Comparison of ENCODE assay signal across 8 mouse cellular contexts in genomic region chr7:126501684-126502022, GRCm38 (mm10). TPM values are rescaled to one million over a fixed set of nuclear protein-coding genes. Genes with fewer than 3 reads are reported as not detected.
DNase-seq lines count a peak whose midpoint lies in the region; ATAC-seq and TF ChIP-seq lines count a peak whose summit lies in the region.

No protein-coding gene starts in this region.

- peaks cover 42% of the 10 kb centered on the region for H3K36me3 ChIP-seq in kidney, postnatal 0 days (ENCODE audit: insufficient read depth, low read length)
- H3K36me3 ChIP-seq in embryonic facial prominence, embryonic 10.5 days (replicated peaks) = peaks cover 47% of the 10 kb centered on the region
- H3K36me3 ChIP-seq in hindbrain, embryonic 15.5 days = peaks cover 45% of the 10 kb centered on the region
- peaks cover 42% of the 10 kb centered on the region for H3K36me3 ChIP-seq in midbrain, embryonic 15.5 days (replicated peaks)

- H3K4me1 ChIP-seq in kidney, postnatal 0 days (replicated peaks; ENCODE audit: insufficient read depth, low read length) = peaks cover 3% of the 10 kb centered on the region; the same call in 1 of the 2 replicates
- peaks cover 13% of the 10 kb centered on the region for H3K4me1 ChIP-seq in embryonic facial prominence, embryonic 10.5 days
- peaks cover 18% of the 10 kb centered on the region for H3K4me1 ChIP-seq in hindbrain, embryonic 15.5 days (replicated peaks)
- peaks cover 21% of the 10 kb centered on the region for H3K4me1 ChIP-seq in midbrain, embryonic 15.5 days

- TF ChIP-seq CTCF in kidney, postnatal 0 days (IDR thresholded peaks at IDR 0.05; ENCODE audit: low read depth) = no peak

- peak overlapping the region; percentile 100 for H3K4me3 ChIP-seq in kidney, postnatal 0 days (replicated peaks; ENCODE audit: low read depth, low read length)
- peak overlapping the region; percentile 99 for H3K4me3 ChIP-seq in embryonic facial prominence, embryonic 10.5 days
- peak overlapping the region; percentile 100 for H3K4me3 ChIP-seq in hindbrain, embryonic 15.5 days
- H3K4me3 ChIP-seq in midbrain, embryonic 15.5 days = peak overlapping the region; percentile 100

- no peaks in the 10 kb centered on the region for H3K27me3 ChIP-seq in kidney, postnatal 0 days (ENCODE audit: insufficient read depth, low read length)
- H3K27me3 ChIP-seq in embryonic facial prominence, embryonic 10.5 days (replicated peaks; ENCODE audit: low read depth, poor library complexity, severe bottlenecking) = no peaks in the 10 kb centered on the region
- H3K27me3 ChIP-seq in hindbrain, embryonic 15.5 days = no peaks in the 10 kb centered on the region
- no peaks in the 10 kb centered on the region for H3K27me3 ChIP-seq in midbrain, embryonic 15.5 days (replicated peaks)

- DNase-seq in kidney, postnatal 0 days (ENCODE audit: low spot score) = no peak
- no peak for DNase-seq in kidney, postnatal 10 days
- DNase-seq in embryonic facial prominence, embryonic 10.5 days (ENCODE audit: low spot score) = no peak
- no peak for DNase-seq in urinary bladder, postnatal 10 days (ENCODE audit: low spot score)
- no peak for DNase-seq in cerebellum, adult 18-20 months
- DNase-seq in embryo, embryonic 10.5 days (ENCODE audit: low spot score) = no peak

- H3K4me2 ChIP-seq in kidney, postnatal 0 days (ENCODE audit: low read length) = peak overlapping the region; percentile 59
- H3K4me2 ChIP-seq in hindbrain, embryonic 15.5 days = peak overlapping the region; percentile 64
- H3K4me2 ChIP-seq in midbrain, embryonic 15.5 days = peak overlapping the region; percentile 75

- 2% methylated on average over 9 of the region's 9 CpGs for WGBS in kidney, postnatal 0 days
- WGBS in embryonic facial prominence, embryonic 10.5 days = 6% methylated on average over 9 of the region's 9 CpGs
- 6% methylated on average over 9 of the region's 9 CpGs for WGBS in hindbrain, embryonic 15.5 days
- WGBS in midbrain, embryonic 15.5 days = 2% methylated on average over 9 of the region's 9 CpGs

- H3K9ac ChIP-seq in kidney, postnatal 0 days (ENCODE audit: low read depth, low read length) = peak overlapping the region; percentile 65
- peak overlapping the region; percentile 100 for H3K9ac ChIP-seq in hindbrain, embryonic 15.5 days
- peak overlapping the region; percentile 100 for H3K9ac ChIP-seq in midbrain, embryonic 15.5 days

- peak overlapping the region; percentile 100 for H3K27ac ChIP-seq in kidney, postnatal 0 days
- H3K27ac ChIP-seq in embryonic facial prominence, embryonic 10.5 days (replicated peaks) = peak overlapping the region; percentile 100
- H3K27ac ChIP-seq in hindbrain, embryonic 15.5 days (replicated peaks) = peak overlapping the region; percentile 100
- peak overlapping the region; percentile 100 for H3K27ac ChIP-seq in midbrain, embryonic 15.5 days

- no peak for ATAC-seq in kidney, postnatal 0 days (replicated peaks; ENCODE audit: low FRiP score, low read depth)
- no peak for ATAC-seq in hindbrain, embryonic 15.5 days (ENCODE audit: low FRiP score, low read depth)
- ATAC-seq in midbrain, embryonic 15.5 days (replicated peaks) = peak; percentile 7; the same call in 1 of the 2 replicates

- H3K9me3 ChIP-seq in kidney, postnatal 0 days (replicated peaks; ENCODE audit: low read length) = no peaks in the 10 kb centered on the region
- H3K9me3 ChIP-seq in embryonic facial prominence, embryonic 10.5 days = no peaks in the 10 kb centered on the region
- no peaks in the 10 kb centered on the region for H3K9me3 ChIP-seq in hindbrain, embryonic 15.5 days
- H3K9me3 ChIP-seq in midbrain, embryonic 15.5 days = no peaks in the 10 kb centered on the region

RNA-seq across cellular contexts. Expression of gene Atxn2l, which starts 1.6 kb away (rescaled TPM):
- 30.2 and 30.3 TPM in 2 replicates for polyA plus RNA-seq in kidney, postnatal 0 days (2015; fragmentation: Nextera tagmentation; extraction: Ambion mirVana)
- 50.4 and 54.1 TPM in 2 replicates for polyA plus RNA-seq in embryonic facial prominence, embryonic 10.5 days (2016; fragmentation: Nextera tagmentation; extraction: Ambion mirVana)
- 68.6 and 75.7 TPM in 2 replicates for polyA plus RNA-seq in hindbrain, embryonic 15.5 days (2015; fragmentation: Nextera tagmentation; extraction: Ambion mirVana)
- polyA plus RNA-seq in midbrain, embryonic 15.5 days (2015; fragmentation: Nextera tagmentation; extraction: Ambion mirVana) = 75.9 and 83.6 TPM in 2 replicates

RNA-seq across cellular contexts. Expression of gene Tufm, which starts 14.5 kb away (rescaled TPM):
- polyA plus RNA-seq in kidney, postnatal 0 days (2015; fragmentation: Nextera tagmentation; extraction: Ambion mirVana) = 117 and 134 TPM in 2 replicates
- polyA plus RNA-seq in embryonic facial prominence, embryonic 10.5 days (2016; fragmentation: Nextera tagmentation; extraction: Ambion mirVana) = 169 and 185 TPM in 2 replicates
- polyA plus RNA-seq in hindbrain, embryonic 15.5 days (2015; fragmentation: Nextera tagmentation; extraction: Ambion mirVana) = 126 and 130 TPM in 2 replicates
- 133 and 137 TPM in 2 replicates for polyA plus RNA-seq in midbrain, embryonic 15.5 days (2015; fragmentation: Nextera tagmentation; extraction: Ambion mirVana)

RNA-seq across cellular contexts. Expression of gene Sh2b1, which starts 26.4 kb away (rescaled TPM):
- 44.1 and 44.8 TPM in 2 replicates for polyA plus RNA-seq in kidney, postnatal 0 days (2015; fragmentation: Nextera tagmentation; extraction: Ambion mirVana)
- 53.3 and 54.0 TPM in 2 replicates for polyA plus RNA-seq in embryonic facial prominence, embryonic 10.5 days (2016; fragmentation: Nextera tagmentation; extraction: Ambion mirVana)
- 70.9 and 77.1 TPM in 2 replicates for polyA plus RNA-seq in hindbrain, embryonic 15.5 days (2015; fragmentation: Nextera tagmentation; extraction: Ambion mirVana)
- 84.3 and 87.0 TPM in 2 replicates for polyA plus RNA-seq in midbrain, embryonic 15.5 days (2015; fragmentation: Nextera tagmentation; extraction: Ambion mirVana)

RNA-seq across cellular contexts. Expression of gene Atp2a1, which starts 38.7 kb away (rescaled TPM):
- polyA plus RNA-seq in kidney, postnatal 0 days (2015; fragmentation: Nextera tagmentation; extraction: Ambion mirVana) = 0.45 and 0.71 TPM in 2 replicates
- 1.8 and 2.5 TPM in 2 replicates for polyA plus RNA-seq in embryonic facial prominence, embryonic 10.5 days (2016; fragmentation: Nextera tagmentation; extraction: Ambion mirVana)
- polyA plus RNA-seq in hindbrain, embryonic 15.5 days (2015; fragmentation: Nextera tagmentation; extraction: Ambion mirVana) = 0.55 and 0.71 TPM in 2 replicates
- polyA plus RNA-seq in midbrain, embryonic 15.5 days (2015; fragmentation: Nextera tagmentation; extraction: Ambion mirVana) = 0.34 and 0.58 TPM in 2 replicates
